Mouse (Mus musculus) B cell, adult 2 months (primary cell): ENCODE measurements around the gene Yy2.

Source experiments
- DNase-seq, 2 experiments: peaks; one replicate each; pipeline ENCODE4 v3.0.0; 2022

Yy2 gene

GRCm38 (mm10) chrX:157568840-157569239 lies at the start of gene Yy2:
Yy2 (minus strand) TSS chrX:157568985.
- DNase-seq, result no peak

GRCm38 (mm10) chrX:157612894-157613293 lies 44.1 kb upstream of the Yy2 start:
- DNase-seq, result no peak

- DNase-seq, result peak in 1 of 2 experiments; percentile 6
Observed at GRCm38 (mm10) chrX:157601450-157601849, 32.7 kb upstream of the Yy2 start.

- peak; percentile 72 to 73 for DNase-seq
Observed at GRCm38 (mm10) chrX:157598186-157598996, 29.6 kb upstream of the Yy2 start, which contains the start of gene Mbtps2. Mbtps2 (minus strand) TSS chrX:157598715.

DNA sequence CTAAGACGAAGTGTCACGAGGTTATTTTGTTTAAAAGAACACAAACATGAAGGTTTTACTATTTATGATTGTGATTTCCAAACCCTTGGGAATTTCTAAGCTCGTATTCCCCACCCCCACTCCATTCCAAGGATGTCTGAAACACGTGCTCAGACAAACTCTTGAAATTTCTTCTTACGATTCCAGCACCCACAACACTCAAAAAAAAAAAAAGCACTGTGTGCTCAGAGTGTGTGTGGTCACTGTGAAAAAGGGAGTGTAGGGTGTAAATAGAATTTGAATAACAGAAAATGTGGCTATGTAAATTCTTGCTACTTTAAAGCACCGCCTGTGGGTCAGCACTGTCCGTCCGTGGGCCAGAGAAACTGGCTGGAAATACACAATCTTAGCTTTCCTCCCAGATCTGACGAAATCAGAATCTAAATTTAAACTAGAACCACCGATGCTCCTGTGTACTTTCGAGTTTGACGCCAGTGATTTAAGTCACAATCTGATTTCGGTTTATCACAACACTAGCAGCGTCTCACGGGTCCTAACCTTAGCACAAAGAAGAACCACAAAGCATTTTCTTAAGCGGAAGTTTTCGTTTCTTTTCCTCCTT lies 28.9 kb upstream of the Yy2 start:
- no peak for DNase-seq

DNA sequence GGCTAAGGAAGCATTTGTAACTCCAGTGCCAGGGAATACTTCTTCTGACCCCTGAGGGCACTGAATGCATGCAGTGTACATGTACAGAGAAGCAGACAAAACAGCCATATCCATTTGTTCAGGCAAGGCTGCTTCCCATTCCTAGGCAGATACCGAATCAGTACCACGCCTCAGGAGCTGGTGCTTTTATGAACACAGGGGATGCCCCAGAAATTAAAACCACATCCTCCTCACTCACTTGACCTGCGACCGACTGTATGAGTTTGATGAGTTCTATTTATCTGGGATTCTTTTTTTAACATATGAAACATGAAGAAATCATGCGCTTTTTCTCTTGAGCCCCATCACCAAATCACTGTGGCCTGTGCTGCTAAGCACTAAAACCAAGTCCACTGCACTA lies 28.0 kb upstream of the Yy2 start:
- DNase-seq, result peak; percentile 2 to 33

GRCm38 (mm10) chrX:157595927-157596326 lies 27.1 kb upstream of the Yy2 start:
- no peak for DNase-seq

DNA sequence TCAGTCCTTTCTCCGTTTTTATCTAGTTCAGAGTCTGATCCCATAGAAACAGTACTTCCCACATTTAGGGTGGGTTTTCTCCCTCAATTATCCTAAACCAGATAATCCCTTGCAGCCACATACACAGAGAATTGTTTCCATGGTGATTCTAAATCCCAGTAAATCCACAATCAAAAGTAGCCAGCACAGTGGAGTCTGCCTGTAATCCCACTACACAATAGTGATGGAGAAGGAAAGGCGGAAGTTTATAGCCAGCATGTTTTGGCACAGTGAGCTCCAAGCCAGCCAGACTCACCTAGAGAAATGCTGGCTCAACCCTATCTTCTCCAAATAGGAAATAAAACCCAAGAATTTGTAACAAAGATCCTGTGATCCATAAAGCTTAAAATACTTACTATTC lies 25.8 kb upstream of the Yy2 start:
- no peak for DNase-seq

DNA sequence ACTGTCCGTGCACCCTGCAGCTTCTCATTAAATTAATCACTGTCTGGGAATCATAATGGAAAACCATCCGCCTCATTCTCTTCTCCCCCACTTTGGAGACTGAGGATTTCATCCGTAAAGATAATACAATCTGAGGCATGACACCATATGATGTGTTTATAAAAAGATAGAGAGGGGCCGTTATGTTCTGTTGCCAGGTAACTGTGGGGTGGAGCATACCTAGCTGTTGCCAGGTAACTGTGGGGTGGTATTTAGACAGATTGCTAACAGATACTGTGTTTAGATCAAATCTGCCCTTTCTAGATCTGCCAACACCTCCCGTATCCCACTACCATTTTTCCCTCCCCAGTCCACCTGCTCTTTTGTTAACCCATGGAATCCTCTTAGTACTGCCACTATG lies 18.2 kb upstream of the Yy2 start:
- DNase-seq, result no peak

GRCm38 (mm10) chrX:157586397-157586796 lies 17.6 kb upstream of the Yy2 start:
- no peak for DNase-seq

GRCm38 (mm10) chrX:157579108-157579614 lies 10.4 kb upstream of the Yy2 start:
- DNase-seq, result no peak

- DNase-seq, result no peak
Observed at GRCm38 (mm10) chrX:157574683-157575082, 5.9 kb upstream of the Yy2 start.

DNA sequence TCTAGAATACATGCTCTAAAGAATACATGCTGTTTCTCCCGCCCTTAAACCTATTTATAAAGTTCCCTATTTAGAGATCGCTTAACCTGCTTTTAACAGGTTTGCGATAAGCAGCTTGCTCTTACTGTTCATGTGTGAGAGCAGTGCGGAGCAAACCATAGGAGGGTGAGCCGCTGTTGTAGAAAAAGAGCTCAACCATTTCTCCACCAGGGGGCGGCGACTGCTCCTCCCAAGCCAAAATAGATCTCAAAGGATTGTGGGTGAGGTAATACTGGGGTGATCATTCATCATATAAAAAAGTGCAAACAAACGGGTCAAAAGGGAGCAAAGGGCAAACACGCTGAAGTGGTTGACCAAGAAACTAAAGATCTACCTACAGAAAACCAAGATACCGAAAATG lies 5.0 kb downstream of the Yy2 start:
- DNase-seq, result peak; percentile 33 to 43

DNA sequence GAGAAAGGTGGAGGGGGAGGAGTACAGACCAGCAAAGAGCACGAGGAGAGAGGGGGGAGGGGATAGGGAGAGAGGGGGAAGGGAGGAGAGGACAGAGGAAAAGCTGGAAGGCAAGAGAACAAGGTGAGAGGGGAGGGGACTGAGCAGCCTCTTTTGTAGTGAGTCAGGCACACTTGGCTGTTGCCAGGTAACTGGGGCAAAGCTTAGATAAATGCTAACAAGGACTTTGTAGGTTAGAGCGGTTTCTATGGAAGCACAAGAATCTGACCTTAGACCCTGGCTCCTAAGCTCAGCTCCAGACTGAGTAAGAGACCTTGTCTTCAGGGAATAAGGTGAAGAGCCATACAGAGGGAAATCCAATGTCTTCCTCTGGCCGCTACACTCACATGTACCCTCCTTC lies 21.7 kb downstream of the Yy2 start:
- DNase-seq, result no peak
